Mouse (Mus musculus): ENCODE data around the gene Raver1.

The Raver1 gene

GRCm38 (mm10) chr9:21039779-21040178 is 52.0 kb downstream of the Raver1 start:
- DNase-seq: no peak

GRCm38 (mm10) chr9:21037481-21037891 is 54.3 kb downstream of the Raver1 start:
- DNase-seq: no peak

GRCm38 (mm10) chr9:21036666-21037065 is 55.1 kb downstream of the Raver1 start:
- peak; percentile 7 to 20 for DNase-seq

- peak in 1 of 2 experiments; percentile 10 for DNase-seq
These were observed 55.6 kb downstream of the Raver1 start for GRCm38 (mm10) chr9:21036161-21036560.

GRCm38 (mm10) chr9:21035586-21035985 is 56.2 kb downstream of the Raver1 start:
- DNase-seq: no peak

GRCm38 (mm10) chr9:21034481-21035085 is 57.2 kb downstream of the Raver1 start:
- peak; percentile 45 to 50 for DNase-seq

- peak; percentile 89 to 91 for DNase-seq
These were observed 58.7 kb downstream of the Raver1 start for GRCm38 (mm10) chr9:21033136-21033535.

GRCm38 (mm10) chr9:21032491-21032890 is 59.3 kb downstream of the Raver1 start:
- DNase-seq: no peak

GRCm38 (mm10) chr9:21031896-21032351 is 59.9 kb downstream of the Raver1 start, which contains the start of gene Icam5:
Gene Icam5 (plus strand): TSS chr9:21032073.
- DNase-seq: peak; percentile 29 to 40

GRCm38 (mm10) chr9:21031251-21031895 is 60.4 kb downstream of the Raver1 start:
- DNase-seq: peak in 1 of 2 experiments; percentile 65

GRCm38 (mm10) chr9:21030781-21031250 is 61.0 kb downstream of the Raver1 start:
- DNase-seq: peak; percentile 85 to 90

GRCm38 (mm10) chr9:21030055-21030600 is 61.7 kb downstream of the Raver1 start:
- peak; percentile 30 to 39 for DNase-seq

GRCm38 (mm10) chr9:21029291-21030054 is 62.3 kb downstream of the Raver1 start, which contains the start of gene Icam4:
Gene Icam4 (plus strand): TSS chr9:21029373.
- peak; percentile 84 to 85 for DNase-seq

- DNase-seq: no peak
These were observed 63.2 kb downstream of the Raver1 start for GRCm38 (mm10) chr9:21028560-21029110.

GRCm38 (mm10) chr9:21027774-21028290 is 64.0 kb downstream of the Raver1 start:
- no peak for DNase-seq

GRCm38 (mm10) chr9:21026849-21027248 is 65.0 kb downstream of the Raver1 start:
- no peak for DNase-seq

- no peak for DNase-seq
These were observed 66.5 kb downstream of the Raver1 start for GRCm38 (mm10) chr9:21025258-21025810.
